Mouse (Mus musculus) gastrocnemius, adult 8-10 months (tissue): ENCODE data around the gene Zfp704. TPM values are rescaled to one million over a fixed set of nuclear protein-coding genes. Genes with fewer than 3 reads are reported as not detected.

ENCODE experiments used
- DNase-seq, 2 experiments: peaks; one replicate each; pipeline ENCODE4 v3.0.0; 2022; ENCODE audit warnings: low spot score in 2 of 2
- total RNA-seq, 4 experiments: library from RNA; stranded (reverse); gene quantifications; 2 replicates each; pipeline ENCODE4 v1.2.4; 2022

The Zfp704 gene
- total RNA-seq: 1 to 10 TPM; 3.5 to 5.2 (median 4.8) TPM

DNA sequence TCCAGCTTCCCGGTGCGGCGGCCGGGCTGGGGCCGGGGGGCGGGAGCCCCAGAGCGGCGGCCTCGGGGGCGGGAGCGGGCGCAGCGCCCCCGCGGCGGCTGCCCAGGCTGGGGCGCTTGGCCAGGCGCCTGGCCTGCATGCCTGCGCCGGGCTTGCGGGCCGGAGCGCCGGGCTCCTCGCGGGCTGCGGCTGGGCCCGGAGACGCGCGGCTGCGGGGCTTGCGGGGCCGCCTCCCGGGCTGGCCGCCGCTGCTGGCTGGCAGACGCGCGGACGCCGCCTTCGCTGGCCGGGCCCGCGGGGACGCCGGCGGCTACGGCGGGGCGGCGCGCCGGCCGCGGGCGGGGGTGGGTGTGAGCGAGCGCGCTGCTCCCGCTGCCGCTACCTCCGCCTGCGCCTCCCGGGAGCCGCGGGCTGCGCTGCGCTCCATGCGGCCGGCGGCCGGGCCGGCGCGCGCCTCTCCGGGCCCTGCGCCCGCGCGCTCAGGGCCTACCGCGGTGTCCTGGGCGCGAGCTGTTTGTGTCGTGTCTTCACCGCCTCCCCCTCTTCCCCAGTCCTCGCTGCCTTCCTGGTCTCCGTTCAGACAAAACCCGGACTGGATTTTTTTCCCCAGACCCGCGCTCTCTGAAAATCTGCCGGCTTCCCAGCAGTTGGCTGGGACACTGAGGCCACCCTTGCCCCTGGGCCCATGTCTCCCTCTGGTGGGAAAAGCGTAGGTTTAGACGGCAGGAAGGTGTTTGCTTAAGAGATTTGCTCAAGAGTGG, at the start of gene Zfp704:
Gene Zfp704 (minus strand): TSS at position 505 of the 761 bp plus-strand sequence.
- DNase-seq: peak; percentile 61 to 71

DNA sequence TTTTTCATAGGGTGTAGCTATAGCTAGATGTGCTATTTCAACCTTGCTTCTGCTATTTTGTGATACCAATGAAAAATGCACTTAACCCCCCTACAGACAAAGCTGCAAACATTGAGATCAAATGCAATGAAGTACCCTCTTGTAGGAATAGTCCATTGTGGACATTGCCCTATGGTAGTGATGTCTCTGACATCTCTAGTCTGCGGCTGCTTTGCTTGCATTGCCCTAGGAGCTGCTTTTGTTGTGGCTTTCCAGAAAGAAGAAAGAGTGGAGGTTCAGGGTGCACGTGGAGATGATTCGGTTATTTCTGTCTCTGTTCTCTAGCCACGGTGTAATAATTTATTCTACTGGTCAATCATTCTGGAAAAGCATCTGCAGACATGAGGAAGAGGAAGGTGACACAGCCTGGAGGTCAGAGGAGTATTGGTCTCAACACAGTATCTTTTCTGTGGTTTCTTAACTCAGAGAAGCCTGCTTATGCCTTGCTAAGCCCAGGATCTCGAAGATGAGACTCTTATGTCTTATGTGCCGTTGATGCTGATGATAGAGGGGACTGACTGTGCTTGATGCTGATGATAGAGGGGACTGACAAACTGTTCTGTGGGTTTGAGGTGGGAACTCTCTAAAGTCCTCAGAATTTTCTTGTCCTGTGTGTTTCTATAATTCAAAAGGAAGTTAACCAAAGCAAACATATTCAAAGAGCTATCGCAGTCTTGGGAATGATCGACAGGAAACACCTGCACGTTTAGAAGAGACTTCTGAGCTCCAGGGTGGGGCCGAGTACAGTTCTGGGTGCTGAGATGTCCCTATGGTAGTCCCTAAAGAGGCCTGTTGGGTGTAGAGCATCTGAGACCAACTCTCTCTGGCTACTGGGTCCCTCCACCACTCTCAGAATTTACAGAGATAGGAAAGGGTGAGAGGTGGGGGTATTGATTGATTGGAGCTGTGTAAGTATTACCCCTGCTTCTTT, 23.4 kb upstream of the Zfp704 start:
- DNase-seq: no peak

DNA sequence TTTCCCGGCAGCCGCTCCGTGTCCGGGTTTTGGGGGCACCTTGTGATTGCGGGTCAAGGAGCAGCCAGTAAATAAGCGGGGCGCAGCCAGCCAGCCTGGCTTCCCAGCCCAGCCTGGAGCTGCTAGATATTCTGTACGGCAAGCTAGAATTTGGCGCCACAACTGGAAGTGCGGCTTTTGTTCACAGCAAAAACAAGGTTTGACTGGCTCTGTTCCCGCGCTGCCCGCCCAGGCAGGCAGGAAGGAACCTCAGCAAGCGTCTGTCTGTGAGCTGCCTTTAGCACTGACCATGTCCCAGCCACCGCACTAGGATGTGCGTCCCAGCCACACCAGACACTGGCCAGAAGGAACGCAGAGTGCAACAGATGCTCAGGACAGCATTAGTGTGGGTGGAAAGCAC, 20.1 kb upstream of the Zfp704 start:
- DNase-seq: no peak

DNA sequence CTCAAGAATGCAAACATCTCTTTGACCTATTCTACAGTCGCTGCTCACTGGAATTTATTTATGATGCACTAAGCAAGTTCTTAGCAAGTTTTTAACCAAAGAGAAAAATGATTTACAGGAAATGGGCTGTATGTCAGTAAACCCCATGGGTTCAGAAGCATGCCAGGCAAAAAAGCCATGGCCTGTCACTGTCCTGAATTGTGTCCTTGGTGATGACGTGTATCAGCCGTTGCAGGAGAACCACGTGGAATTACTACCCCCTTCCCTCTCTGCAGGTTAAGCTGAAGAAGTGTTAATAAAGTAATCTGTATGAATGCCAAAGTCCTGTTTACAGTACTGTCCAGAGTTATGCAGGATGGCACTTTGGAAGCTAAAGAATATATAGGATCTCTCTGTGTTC, 18.2 kb upstream of the Zfp704 start:
- DNase-seq: no peak

DNA sequence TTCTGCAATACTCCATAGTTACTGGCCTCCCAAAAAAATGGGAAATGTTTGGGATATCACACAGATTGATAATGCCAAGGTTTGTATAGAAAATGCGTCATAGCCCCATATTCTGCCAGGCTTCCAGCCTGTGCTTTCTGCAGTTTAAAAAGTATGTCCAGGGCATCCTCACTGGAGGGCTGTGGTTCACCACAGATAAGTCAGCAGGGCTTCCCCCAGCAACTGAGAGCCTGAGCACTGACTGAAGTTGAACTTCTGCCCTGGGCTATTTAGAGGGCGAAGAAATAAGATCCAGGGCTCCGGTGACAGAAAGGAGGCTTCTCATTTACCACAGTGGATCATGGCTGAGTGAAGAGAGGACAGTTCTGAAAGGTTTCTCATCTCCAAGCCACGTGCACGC, 16.3 kb upstream of the Zfp704 start:
- DNase-seq: no peak

DNA sequence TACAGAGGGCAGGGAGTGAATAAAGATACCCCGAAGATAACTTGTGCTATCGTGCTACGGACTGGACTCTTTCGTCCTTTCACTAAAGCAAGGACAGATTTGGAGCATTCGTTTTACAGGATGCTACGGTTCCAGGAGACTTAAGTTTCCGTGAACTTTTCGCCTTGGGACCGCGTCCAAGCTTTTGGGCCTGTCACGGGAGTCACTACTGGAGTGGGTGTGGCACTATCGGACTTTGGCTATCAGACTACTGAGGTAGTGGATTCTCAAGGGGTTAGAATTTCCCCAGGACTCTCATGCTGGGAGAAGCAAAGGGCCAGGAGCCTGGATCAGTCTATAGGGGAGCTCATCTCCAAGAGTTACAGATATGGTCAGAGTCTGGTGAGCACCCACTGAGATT, 10.7 kb upstream of the Zfp704 start:
- DNase-seq: no peak

DNA sequence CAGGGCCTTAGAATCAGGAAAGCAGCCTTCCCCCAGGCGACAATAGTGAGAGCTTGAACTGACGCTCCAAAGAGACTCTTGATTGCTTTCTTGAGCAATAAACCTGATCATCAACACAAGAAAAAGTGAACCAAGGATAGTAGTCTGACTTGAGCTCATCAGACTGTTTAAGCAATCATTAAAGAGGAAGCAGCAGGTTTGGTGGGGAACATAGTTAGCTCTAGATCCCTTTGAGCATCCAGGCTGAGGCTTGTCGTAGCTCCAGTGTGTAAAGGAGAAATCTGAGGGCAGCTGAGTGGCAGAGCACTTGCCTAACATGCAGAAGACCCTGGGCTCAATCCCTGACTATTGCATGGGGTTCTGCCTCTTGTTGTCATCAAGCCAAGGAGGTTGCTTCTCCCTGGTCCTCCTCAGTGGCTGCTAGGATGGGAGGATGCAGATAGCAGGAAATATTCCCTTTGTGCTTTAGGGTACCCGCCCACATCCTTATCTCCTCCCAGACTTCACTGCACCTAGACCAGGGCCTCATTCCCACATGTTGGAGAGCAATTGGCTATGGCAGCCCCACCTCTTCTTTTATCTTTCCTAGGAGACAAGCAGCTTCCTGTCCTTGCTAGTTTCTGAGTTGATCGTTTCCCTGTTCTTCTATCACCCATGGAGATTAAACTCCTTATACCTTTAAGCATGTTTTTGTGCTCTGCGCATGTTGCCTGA, 9.8 kb upstream of the Zfp704 start:
- no peak for DNase-seq

DNA sequence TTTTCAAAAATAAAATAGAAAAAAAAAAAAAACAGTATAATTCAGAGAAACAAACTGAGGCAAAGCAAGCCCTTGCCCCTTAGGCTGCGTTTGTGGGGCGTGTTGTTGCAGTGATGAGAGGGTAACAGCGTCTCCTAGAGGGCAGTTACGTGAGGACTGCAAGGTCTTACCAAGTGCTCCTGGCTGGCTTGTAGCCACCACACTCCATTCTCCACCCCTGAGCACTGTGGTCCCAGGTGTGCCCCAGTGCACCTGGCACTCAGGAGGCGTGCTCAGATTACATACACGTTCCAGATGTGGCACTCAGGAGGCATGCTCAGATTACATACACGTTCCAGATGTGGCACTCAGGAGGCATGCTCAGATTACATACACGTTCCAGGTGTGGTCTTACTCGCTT, 7.2 kb upstream of the Zfp704 start:
- no peak for DNase-seq

DNA sequence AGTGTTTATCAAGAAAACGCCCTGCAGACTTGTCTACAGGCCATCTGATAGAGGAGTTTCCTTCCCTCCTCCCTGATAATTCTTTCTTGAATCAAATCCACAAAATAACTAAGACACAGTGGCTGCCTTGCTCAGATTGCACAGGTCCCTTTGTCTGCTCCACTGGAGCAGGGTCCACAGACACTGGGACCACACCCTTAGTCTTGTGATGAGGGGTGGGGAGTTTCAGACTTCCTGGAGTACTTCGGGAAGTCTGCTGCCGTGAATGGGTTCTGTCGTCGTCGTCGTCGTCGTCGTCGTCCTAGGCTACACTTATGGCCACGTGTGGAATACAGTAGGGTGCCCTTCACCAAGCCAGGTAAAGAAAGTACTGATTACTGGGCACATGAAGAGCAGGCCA, 4.8 kb upstream of the Zfp704 start:
- DNase-seq: no peak

DNA sequence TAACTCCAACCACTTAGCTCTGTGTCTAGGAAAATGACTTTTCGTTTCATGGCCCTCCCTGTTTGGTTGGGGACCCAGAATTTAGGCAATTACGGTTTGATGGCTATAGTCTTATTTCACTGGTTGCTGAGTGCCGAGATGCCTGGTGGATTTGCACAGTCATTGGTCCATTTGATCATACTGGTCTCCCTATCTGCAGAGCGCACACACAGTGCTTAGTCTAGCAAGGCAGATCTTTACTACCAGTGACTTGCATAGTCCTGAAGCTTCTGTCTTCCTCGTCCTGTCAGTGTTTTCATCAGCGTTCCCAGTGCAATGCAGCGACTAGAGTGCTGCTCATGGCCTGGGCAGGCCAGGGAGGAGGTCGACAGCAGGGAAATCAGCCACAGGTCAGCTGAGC, 4.1 kb upstream of the Zfp704 start:
- no peak for DNase-seq

DNA sequence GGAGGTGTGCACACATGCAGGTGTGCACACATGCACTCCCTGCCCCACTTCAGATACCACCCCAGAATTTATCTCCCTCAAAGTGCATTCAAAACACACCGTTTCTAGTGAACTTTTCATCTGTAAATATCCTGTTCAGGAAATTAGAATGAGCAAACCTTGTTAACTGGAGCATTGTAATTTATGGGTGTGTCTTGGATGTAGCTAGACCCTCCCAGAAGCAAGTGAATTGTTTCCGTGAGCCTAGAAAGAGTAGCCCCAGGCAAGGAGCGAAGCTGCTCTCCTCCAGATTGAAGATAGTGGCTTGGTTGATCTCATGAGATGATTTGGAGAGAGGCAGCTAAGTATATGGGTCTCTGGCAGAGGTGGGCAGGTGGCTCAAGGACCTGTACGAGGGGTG, 1.3 kb upstream of the Zfp704 start:
- DNase-seq: no peak

DNA sequence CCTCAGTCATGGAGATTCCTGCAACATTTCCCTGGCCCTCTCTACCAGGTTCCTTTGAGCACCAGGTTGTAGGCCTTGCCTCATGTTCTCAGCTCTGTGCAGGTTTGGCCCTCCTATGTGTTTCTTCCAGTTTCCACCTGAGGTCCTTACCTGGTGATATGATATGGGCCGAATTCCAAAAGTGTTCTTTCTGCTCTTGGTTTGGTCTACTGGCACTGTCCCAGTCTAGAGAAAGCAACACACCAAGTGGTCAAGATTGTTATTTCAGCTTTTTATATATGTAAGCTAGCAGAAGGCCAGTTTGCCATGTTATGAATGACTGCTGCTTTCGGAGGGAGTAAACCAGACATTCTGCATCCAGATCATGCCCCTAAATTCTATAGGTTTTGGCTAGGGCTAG, 541 bp upstream of the Zfp704 start:
- DNase-seq: no peak

DNA sequence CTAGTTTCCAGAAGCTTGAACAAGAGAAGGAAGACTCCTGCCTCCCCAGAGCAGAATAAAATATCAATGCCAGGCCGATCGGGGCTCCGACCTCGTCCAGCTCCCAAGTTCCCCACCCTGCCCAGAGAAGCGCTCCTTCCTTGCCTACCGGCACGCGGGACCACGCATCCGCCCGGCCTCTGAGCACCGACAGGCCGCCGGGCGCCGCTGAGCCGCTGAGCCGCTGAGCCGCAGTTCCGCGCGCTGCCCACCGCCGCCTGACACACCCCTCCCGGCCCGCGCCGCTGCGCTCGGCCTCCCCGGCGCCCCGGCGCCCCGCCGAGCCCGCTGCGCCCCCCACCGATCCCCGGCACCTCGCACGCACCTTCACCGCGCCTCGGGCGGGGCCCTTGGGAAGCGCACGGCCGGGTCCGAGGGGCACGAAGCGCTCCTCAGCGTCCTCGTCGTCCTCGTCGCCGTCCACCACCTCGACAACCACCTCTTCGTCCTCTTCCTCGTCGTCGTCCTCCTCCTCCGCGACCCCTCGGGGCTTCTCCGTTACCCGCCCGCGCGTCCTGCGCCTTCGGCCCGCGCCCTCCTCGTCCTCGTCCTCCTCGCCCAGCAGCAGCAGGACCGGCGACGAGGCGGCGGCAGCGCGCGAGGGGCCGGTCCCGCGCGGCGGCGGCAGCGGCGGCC, 842 bp downstream of the Zfp704 start:
- DNase-seq: no peak

DNA sequence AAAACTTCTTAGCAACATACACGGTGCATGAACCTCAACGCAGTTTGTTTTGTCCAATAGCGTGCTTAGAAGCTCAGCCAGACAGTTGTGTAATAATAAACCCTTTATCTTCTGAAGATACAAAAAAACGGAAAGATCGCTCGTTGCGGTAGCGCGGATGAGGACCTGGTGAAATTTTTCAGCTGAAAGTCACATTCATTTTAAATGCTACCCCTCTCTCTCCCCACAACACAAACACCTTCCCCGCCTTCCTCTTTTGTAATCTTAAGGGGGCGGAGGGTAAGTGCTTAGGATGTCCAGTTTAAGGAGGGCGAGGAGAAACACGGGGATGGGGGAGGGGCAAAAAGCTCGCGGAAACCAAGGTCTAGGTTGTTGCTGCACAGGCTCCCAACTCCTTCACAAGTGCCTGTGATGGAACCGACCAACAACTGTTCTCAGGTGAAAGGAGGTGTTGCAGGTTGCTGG, 1.4 kb downstream of the Zfp704 start:
- DNase-seq: no peak

DNA sequence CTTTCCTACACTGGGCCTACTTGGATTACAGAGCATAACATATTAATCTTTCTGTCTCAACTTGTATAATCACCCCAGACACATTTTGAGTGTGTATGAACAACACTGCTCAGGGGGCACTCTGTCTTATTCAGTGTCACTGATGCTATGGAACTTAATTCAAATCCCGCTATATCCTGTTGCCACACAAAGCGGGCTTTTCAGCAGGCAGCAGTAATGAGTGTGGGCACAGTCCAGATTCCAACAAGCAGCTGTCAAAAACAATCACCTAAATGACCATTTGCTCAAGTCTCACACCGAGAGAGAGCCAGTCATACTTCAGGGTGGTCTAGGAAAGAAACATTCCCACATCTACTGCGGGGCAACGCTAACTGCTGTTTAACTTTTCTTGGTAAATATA, 2.2 kb downstream of the Zfp704 start:
- no peak for DNase-seq

DNA sequence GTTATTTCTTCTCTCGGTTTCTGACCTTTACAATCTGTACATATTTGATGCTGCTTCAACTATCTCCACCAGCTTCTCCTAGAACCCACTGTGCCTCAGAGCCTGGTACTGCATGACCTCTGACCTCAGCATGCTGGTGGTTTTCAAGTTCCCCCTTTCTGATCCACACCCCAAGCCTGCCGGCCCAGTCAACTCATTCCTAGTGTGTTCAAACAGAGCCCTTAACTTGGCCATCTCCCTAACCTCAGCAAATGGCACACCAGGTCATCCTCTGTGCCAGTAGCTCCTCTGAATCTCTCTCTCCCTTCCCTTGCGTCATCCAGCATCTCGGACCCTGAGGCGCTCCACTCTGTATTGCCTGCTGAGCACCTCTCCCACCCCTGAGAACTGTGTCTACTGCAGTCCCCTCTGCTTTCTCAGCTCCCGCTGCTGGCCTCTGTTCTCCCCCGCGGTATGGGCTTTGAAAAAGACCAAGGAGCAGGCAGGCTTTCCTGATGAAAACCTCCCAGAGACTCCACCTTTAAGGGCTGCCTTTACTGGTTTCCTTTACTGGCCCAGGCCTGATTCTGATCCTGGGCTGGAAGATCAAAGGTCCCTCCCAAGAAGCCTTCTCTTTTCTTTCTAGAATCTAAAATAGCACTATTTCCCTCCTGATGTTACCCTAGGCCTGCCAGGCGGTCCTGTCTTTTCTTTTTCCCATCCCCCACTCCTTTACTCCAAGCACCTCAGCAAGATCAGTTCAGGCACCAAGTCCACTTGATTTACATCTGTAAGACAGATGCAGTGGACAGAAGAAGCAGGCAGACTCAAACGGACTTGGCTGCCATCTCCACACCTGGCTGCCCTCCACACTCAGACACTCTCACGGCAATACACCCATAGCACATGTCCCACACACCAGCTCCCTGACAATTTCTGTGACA, 3.8 kb downstream of the Zfp704 start:
- DNase-seq: no peak

DNA sequence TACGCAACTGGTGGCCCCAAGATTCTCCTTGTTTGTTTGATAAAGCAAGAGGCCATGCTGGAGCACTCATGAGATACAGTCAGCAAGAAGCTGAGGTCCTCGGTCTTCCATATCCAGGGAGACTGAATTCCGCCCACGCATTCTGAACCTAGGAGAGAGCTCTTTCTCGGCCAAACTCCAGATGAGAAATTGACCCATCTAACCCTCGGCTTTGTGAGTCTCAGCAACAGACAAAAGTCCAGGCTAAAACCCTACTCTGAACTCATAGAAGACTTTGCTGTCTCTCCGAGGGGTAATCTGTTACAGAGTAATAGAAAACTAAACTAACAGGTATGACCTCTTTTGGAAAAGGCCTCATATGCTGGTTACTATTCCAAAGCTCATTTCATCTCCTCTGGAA, 4.9 kb downstream of the Zfp704 start:
- no peak for DNase-seq

DNA sequence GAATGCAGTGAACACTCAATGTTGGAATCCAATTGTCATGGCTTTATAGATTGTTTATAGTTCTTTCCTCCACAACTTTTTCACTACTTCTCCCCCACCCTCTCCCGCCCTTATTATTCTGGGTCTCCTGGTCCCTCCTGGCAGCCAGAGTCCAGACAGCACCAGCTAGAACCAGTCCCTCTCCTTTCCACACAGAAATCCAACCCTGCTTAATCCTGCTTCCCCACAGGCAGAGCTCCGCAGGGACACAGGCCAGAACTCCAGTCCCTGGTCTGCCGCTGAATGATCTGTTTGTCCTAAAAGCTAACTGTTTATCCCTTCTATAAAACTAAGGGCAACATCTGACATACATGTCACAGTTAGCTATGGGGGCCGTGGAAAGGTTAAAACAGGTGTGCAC, 6.0 kb downstream of the Zfp704 start:
- no peak for DNase-seq

DNA sequence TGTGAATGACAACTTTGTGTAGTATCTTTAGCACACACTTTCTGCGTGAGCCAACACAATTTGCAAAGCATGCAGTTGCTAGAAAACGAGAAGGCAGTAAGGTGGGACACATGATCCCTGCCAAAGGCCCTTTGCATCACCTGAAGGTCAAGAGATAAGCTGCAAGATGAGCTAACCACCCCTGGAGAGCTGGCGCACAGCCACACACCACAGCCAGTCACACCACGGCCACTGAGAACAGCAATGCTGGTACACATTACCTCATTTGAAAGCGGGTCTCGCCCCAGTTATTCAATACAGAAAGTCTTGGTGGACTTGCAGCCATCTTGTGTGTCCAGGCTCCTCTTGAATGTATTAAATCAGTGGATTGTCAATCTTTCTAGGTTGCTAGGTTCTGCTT, 9.3 kb downstream of the Zfp704 start:
- DNase-seq: no peak

DNA sequence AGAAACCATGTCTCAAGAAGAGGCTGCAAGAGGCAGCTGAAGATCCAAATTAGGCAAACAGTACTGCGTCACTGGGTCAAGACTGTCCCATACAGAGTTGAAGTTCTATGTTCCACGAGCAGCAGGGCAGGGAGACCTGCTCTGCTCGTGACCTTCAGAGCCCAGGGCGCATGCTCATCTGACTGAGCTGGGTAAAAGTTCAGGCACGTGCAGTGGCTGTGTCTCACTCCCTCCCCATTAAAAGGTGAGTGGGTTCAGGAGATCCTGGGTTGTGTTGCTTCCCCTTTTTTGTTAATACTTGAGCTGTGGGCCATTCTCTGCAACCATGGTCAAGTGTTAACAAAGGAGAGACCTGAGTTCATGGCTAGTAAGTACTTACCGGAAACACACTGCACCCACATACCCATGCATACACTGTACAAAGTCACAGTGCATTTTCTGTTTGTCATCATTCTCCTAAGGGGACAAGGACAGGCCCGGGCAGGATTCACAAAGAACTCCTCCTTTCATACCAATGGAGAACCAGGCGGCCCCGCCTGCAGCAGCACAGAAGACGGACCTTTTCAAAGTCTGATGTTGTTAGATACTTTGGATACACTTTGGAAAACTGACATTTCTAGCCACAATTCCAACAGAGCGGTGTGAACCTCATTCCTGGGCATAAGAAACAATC, 10.0 kb downstream of the Zfp704 start:
- no peak for DNase-seq
